Mouse (Mus musculus) brain, adult 2 months (tissue): ENCODE measurements at regions not wholly inside any gene's neighbourhood (a gene's known extent, or its start where the extent isn't known, plus 50 kb on each side); places are given as distances from the start of the nearest gene placed in this dataset.

Source experiments
- DNase-seq: peaks from one replicate; pipeline ENCODE4 v3.0.0; 2011; ENCODE audit warnings: low read depth, low spot score

GRCm38 (mm10) chr13:34800906-34801305 is 66.3 kb downstream of the Fam50b start:
- peak; percentile 57 for DNase-seq

GRCm38 (mm10) chr13:34806532-34807092 is 68.5 kb upstream of the Prpf4b start:
- peak; percentile 64 for DNase-seq

- no peak for DNase-seq
Observed at GRCm38 (mm10) chr13:34809536-34809935, 65.6 kb upstream of the Prpf4b start.

DNA sequence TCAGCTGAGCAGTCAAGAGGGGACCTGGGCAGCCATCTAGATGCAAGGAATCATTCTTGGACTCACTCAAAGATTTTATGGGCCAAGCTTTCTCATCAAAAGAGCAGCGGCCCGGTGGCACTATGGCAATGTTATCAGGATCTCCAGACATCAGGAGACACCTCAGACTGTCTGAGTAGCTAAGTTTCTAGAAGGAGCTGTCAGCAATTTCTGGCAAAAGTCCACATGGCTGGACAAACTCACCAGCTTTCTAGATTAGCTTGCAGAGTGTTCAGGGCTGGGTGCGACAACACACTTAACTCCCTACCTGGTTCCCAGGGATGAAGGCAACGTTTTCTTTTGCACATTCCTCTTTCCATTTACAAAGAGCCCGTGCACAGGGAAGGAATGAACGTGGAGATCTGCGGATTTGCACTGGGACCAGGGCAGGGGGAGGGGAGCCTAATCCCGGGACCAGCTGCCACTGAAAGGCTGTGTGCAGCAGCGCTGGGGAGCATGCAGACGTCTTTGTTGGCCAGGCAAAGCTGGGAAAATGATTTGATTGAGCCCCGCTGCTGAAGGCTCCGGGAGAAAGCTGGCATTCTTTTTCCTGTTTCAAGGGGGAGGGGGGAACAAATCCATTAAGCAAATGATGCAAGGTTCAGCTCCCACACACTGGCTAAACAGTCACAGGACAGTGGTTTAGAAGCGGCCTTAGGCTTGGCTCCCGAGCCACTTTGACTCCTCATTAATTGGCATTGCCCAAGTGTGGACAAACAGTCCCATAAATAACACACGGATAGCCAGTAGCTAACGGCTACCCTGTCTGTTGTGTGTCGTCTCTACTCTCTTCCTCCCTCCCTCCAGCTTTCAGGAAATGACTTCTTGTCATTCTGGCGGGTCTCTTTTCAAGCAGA is 60.7 kb upstream of the Prpf4b start:
- peak; percentile 64 for DNase-seq

DNA sequence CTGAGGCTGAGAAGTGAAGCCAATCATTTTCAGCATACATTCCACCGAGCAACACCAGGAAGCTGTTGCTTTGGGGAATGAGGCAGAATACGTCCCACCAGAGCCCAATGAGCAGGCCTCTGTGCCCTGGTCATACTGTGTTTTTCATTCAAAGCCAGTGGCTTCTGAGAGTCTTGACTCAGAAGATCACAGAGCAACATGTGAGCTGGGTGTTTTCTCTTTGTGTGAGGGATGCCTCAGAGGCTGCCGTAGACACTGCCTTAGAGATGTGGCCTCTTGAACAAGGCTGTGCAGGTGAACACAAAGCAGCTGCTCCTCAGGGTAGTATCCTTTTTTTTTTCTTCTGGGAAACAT is 60.1 kb upstream of the Prpf4b start:
- DNase-seq: no peak

GRCm38 (mm10) chr13:34818211-34818610 is 56.9 kb upstream of the Prpf4b start:
- DNase-seq: no peak

DNA sequence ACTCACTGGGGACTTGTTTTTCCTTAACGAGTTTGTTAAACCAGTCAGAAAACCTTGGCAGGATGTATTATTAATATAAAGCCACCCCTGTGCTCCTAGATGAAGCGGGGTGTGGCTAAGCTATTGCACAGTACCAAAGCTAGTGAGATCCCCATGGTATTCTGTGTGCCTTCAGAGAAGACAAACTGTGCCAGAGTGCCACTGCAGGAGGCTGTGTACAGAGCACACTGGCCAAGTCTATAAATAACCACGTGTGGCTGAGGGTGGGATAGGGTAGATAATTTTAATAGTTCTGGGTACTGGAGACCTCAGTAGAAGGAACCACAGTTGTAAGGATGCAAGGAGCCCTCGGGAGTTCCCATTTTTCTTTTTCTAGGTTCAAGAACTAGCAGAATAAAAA is 54.7 kb upstream of the Prpf4b start:
- peak; percentile 6 for DNase-seq

GRCm38 (mm10) chr13:34821946-34822345 is 53.2 kb upstream of the Prpf4b start:
- no peak for DNase-seq

DNA sequence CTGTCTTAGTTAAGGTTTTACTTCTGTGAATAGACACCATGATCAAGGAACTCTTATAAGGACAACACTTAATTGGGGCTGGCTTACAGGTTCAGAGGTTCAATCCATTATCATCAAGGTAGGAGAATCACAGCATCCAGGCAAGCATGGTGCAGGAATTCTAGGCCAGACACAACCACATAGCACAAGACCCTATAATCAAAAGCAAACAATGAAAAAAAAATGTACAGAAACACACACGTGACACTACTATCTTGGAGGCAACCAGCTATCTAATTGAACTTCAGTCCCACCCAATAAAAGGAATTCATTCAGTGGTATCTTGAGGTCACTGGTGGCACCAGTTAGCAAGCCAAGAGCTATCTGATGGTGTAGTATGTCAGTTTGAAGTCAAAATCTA is 50.9 kb upstream of the Prpf4b start:
- no peak for DNase-seq
